Mouse (Mus musculus): ENCODE measurements around the gene Psmd7.

GRCm38 (mm10) chr8:107544651-107545174 is 43.6 kb downstream of the Psmd7 start:
- TF ChIP-seq CTCF (IDR thresholded peaks at IDR 0.05; ENCODE audit: borderline replicate concordance, control insufficient read depth, extremely low read depth, insufficient read depth, low read length, poor library complexity), result no peak
- no peak for TF ChIP-seq POLR2A (IDR thresholded peaks at IDR 0.05; ENCODE audit: control insufficient read depth, extremely low read depth, insufficient read depth, low read length, poor library complexity)
